In genomic region chr10:119496221-119496620, GRCm38 (mm10) we compare ENCODE assay signal across 17 mouse cellular contexts. TPM values are rescaled to one million over a fixed set of nuclear protein-coding genes. Genes with fewer than 3 reads are reported as not detected.
A peak's percentile ranks its signal among the peaks of the same experiment; 100 is the strongest.
DNase-seq lines count a peak whose midpoint lies in the region; ATAC-seq and TF ChIP-seq lines count a peak whose summit lies in the region.
"Had no signal": no experiment of that assay in that cellular context is flagged by ENCODE, and none has a peak within 500 bp of the region (broad histone marks: within the 10 kb centered on the region; RNA-seq: fewer than 3 reads in every experiment).

No protein-coding gene starts in this region.

- TF ChIP-seq CTCF in forebrain, postnatal 0 days (IDR thresholded peaks at IDR 0.05; ENCODE audit: low read depth): no peak

- intact Hi-C loops in gastrocnemius, postnatal 14 days (cut with DNase I; ENCODE audit: low total_unique reads): no loop called here

- ATAC-seq in forebrain, postnatal 0 days: peak; percentile 63
- no peak for ATAC-seq in forebrain, embryonic 15.5 days (replicated peaks)
- ATAC-seq in limb, embryonic 13.5 days (ENCODE audit: low FRiP score, low read depth): peak; percentile 59; the same call in 1 of the 2 replicates

- H3K27ac ChIP-seq in forebrain, postnatal 0 days (ENCODE audit: low read depth, low read length): no peak overlapping the region
- no peak overlapping the region for H3K27ac ChIP-seq in forebrain, embryonic 15.5 days (replicated peaks)
- no peak overlapping the region for H3K27ac ChIP-seq in limb, embryonic 13.5 days
- H3K27ac ChIP-seq in limb, embryonic 10.5 days: no peak overlapping the region
- H3K27ac ChIP-seq: embryonic facial prominence, embryonic 13.5 days; forebrain, embryonic 12.5 days; hindbrain, embryonic 10.5 days had no signal

- no peaks in the 10 kb centered on the region for H3K27me3 ChIP-seq in forebrain, postnatal 0 days (ENCODE audit: insufficient read depth, low read length)
- no peaks in the 10 kb centered on the region for H3K27me3 ChIP-seq in forebrain, embryonic 15.5 days
- H3K27me3 ChIP-seq in limb, embryonic 13.5 days: no peaks in the 10 kb centered on the region
- H3K27me3 ChIP-seq in limb, embryonic 10.5 days (ENCODE audit: low read depth, poor library complexity, severe bottlenecking): no peaks in the 10 kb centered on the region
- H3K27me3 ChIP-seq: embryonic facial prominence, embryonic 13.5 days; forebrain, embryonic 12.5 days had no signal

- DNase-seq in forebrain, postnatal 0 days: no peak
- DNase-seq in limb, embryonic 10.5 days (ENCODE audit: low spot score): no peak
- DNase-seq in right cerebral cortex, postnatal 10 days (ENCODE audit: low spot score in 2 of 2): peak; percentile 37 to 38
- no peak for DNase-seq in right cerebral cortex, postnatal 36 days (ENCODE audit: low spot score in 2 of 2)
- DNase-seq in gastrocnemius, postnatal 14 days: peak; percentile 39
- no peak for DNase-seq in layer of hippocampus, postnatal 14 days (ENCODE audit: low spot score in 2 of 2)
- DNase-seq: cerebellum, postnatal 36 days; kidney, adult 2 months; thymus, postnatal 36 days had no signal

- no peaks in the 10 kb centered on the region for H3K9me3 ChIP-seq in forebrain, postnatal 0 days (ENCODE audit: low read length)
- no peaks in the 10 kb centered on the region for H3K9me3 ChIP-seq in forebrain, embryonic 15.5 days
- H3K9me3 ChIP-seq in limb, embryonic 13.5 days: peaks cover 8% of the 10 kb centered on the region
- no peaks in the 10 kb centered on the region for H3K9me3 ChIP-seq in limb, embryonic 10.5 days (replicated peaks)

- H3K4me3 ChIP-seq in forebrain, postnatal 0 days (ENCODE audit: low read depth, low read length): no peak overlapping the region
- no peak overlapping the region for H3K4me3 ChIP-seq in forebrain, embryonic 15.5 days
- no peak overlapping the region for H3K4me3 ChIP-seq in limb, embryonic 13.5 days
- H3K4me3 ChIP-seq in limb, embryonic 10.5 days: no peak overlapping the region
- H3K4me3 ChIP-seq: embryonic facial prominence, embryonic 13.5 days; forebrain, embryonic 12.5 days; hindbrain, embryonic 10.5 days had no signal

- H3K9ac ChIP-seq in forebrain, postnatal 0 days: no peak overlapping the region
- H3K9ac ChIP-seq in forebrain, embryonic 15.5 days (replicated peaks): no peak overlapping the region
- no peak overlapping the region for H3K9ac ChIP-seq in limb, embryonic 13.5 days
- H3K9ac ChIP-seq: embryonic facial prominence, embryonic 13.5 days; forebrain, embryonic 12.5 days had no signal

- H3K4me1 ChIP-seq in forebrain, postnatal 0 days (ENCODE audit: insufficient read depth): no peaks in the 10 kb centered on the region; the same call in 1 of the 2 replicates
- peaks cover 5% of the 10 kb centered on the region; the same call in 1 of the 2 replicates for H3K4me1 ChIP-seq in forebrain, embryonic 15.5 days
- H3K4me1 ChIP-seq in limb, embryonic 13.5 days: peaks cover 4% of the 10 kb centered on the region; the same call in 1 of the 2 replicates
- H3K4me1 ChIP-seq in limb, embryonic 10.5 days: no peaks in the 10 kb centered on the region
- H3K4me1 ChIP-seq: embryonic facial prominence, embryonic 13.5 days; forebrain, embryonic 12.5 days; hindbrain, embryonic 10.5 days had no signal

- no peaks in the 10 kb centered on the region for H3K36me3 ChIP-seq in forebrain, postnatal 0 days (ENCODE audit: insufficient read depth)
- no peaks in the 10 kb centered on the region for H3K36me3 ChIP-seq in forebrain, embryonic 15.5 days
- H3K36me3 ChIP-seq in limb, embryonic 13.5 days: no peaks in the 10 kb centered on the region
- peaks cover 8% of the 10 kb centered on the region for H3K36me3 ChIP-seq in limb, embryonic 10.5 days

- 26% methylated on average over 5 of the region's 5 CpGs for WGBS in forebrain, postnatal 0 days
- WGBS in forebrain, embryonic 15.5 days: 50% methylated on average over 5 of the region's 5 CpGs
- 59% methylated on average over 5 of the region's 5 CpGs for WGBS in limb, embryonic 13.5 days
- 77% methylated on average over 5 of the region's 5 CpGs for WGBS in limb, embryonic 10.5 days

- H3K4me2 ChIP-seq in forebrain, postnatal 0 days (ENCODE audit: low read depth): no peak overlapping the region
- no peak overlapping the region for H3K4me2 ChIP-seq in forebrain, embryonic 15.5 days (replicated peaks)
- no peak overlapping the region for H3K4me2 ChIP-seq in limb, embryonic 13.5 days (replicated peaks)
- H3K4me2 ChIP-seq: embryonic facial prominence, embryonic 13.5 days; forebrain, embryonic 12.5 days; liver, embryonic 11.5 days had no signal

RNA-seq across cellular contexts. Expression of gene Grip1, which starts 42.6 kb away (rescaled TPM):
- total RNA-seq in forebrain, postnatal 0 days (2014; rRNA removed): 34.2 and 34.5 TPM in 2 replicates
- 11.4 and 14.8 TPM in 2 replicates for polyA plus RNA-seq in forebrain, postnatal 0 days (2015; fragmentation: Nextera tagmentation; extraction: Ambion mirVana)
- 19.1 and 19.2 TPM in 2 replicates for polyA plus RNA-seq in forebrain, embryonic 15.5 days (2015; fragmentation: Nextera tagmentation; extraction: Ambion mirVana)
- 5.1 and 5.2 TPM in 2 replicates for polyA plus RNA-seq in limb, embryonic 13.5 days (2015; fragmentation: Nextera tagmentation; extraction: Ambion mirVana)
- 2.0 and 2.8 TPM in 2 replicates for polyA plus RNA-seq in limb, embryonic 10.5 days (2016; fragmentation: Nextera tagmentation; extraction: Ambion mirVana)
- under 1 TPM; 0.24 to 0.35 TPM for total RNA-seq in gastrocnemius, postnatal 14 days (2021)
- 10 to 100 TPM; 40.2 to 40.3 TPM for total RNA-seq in layer of hippocampus, postnatal 14 days (2021)
- total RNA-seq: gastrocnemius, postnatal 36 days; megakaryocyte-erythroid progenitor cell, adult 5-6 weeks had no signal

Comparison
In these comparisons a context has a peak if more than half of its experiments do, and no peak if none do; other contexts are left out.
1. DNase-seq: peak in right cerebral cortex, postnatal 10 days (2 of 2) and gastrocnemius, postnatal 14 days (single experiment); none in forebrain, postnatal 0 days (single experiment), limb, embryonic 10.5 days (single experiment), right cerebral cortex, postnatal 36 days (0 of 2) and layer of hippocampus, postnatal 14 days (0 of 2).